Mouse (Mus musculus): ENCODE measurements around the gene Tfip11.

DNA sequence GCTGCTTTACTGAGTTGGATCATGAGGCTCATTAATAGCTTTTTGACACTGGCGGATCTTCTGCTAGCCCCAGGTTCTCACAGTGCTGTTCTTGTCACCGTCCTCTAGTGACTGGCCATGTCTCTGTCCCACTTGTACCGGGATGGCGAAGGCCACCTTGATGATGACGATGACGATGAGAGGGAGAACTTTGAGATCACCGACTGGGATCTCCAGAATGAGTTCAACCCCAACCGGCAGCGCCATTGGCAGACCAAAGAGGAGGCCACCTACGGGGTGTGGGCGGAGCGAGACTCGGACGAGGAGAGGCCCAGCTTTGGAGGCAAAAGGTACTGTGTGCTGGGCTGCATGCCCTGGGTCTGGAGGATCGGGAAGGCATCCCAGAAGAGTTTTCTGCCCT lies 1.7 kb downstream of the Tfip11 start:
- TF ChIP-seq CTCF (IDR thresholded peaks at IDR 0.05; ENCODE audit: low read depth, low read length) (no peak), POLR2A (IDR thresholded peaks at IDR 0.05; ENCODE audit: borderline replicate concordance, low read depth, low read length) (no peak)
